Mouse (Mus musculus): ENCODE data around the gene Rab3gap1.

GRCm38 (mm10) chr1:127948748-127949147 lies 80.2 kb downstream of the Rab3gap1 start:
- TF ChIP-seq POLR2A (IDR thresholded peaks at IDR 0.05; ENCODE audit: control insufficient read depth, extremely low read depth, insufficient read depth, low read length, poor library complexity) (no peak), CTCF (IDR thresholded peaks at IDR 0.05; ENCODE audit: borderline replicate concordance, control insufficient read depth, extremely low read depth, insufficient read depth, low read length, poor library complexity) (no peak)

All from thymus, adult 2 months (tissue).